Mouse (Mus musculus): ENCODE measurements around the gene Pkd1l2. TPM values are rescaled to one million over a fixed set of nuclear protein-coding genes. Genes with fewer than 3 reads are reported as not detected.

Gene Pkd1l2
- total RNA-seq (2021) = under 1 TPM; 0.11 to 0.14 TPM
- long read RNA-seq, experiment 1 = 0 reads
- long read RNA-seq, experiment 2 = 0 reads

DNA sequence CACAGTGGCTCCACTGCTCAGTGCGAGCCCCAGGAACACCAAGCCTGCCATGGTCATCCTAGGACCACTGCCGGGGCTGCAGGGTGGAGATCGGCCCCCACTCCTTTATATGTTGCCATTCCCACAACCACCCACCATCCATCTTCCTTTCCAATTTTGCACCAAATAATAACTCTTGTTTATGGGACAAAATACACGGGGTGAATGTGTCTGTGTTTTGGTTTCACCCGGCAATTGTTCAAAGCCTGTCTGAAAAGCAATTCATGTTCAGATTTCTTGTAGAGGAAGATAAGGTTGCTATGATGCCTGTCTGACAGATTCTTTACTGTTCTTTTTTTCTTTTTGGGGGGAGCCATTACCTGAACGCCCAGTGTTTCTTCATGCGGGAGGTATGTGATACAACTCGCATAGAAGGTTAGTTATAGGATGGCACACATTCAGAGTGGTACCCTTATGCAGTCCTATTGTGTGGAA is at the start of gene Pkd1l2:
TSS of gene Pkd1l2 (minus strand) at position 51 of the 474 bp plus-strand sequence.
- no peak for DNase-seq

DNA sequence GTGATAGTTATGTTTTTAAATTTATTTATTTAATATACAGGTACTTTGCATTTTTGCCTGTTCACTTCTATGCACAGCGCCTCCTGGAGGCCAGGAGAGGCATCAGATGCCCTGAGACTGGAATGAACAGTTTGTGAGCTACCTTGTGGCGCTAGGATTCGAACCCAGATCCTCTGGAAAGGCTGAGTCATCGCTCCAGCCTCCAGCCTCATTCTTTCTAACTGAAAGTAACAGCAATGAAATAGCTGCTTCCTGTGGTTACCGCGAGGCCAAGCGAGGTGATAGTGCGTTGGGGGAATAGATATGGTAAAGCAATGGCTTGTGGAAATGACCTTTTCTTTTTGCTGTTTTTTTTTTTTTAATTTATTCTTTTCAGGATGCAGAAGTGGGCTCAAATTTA is 44.8 kb upstream of the Pkd1l2 start:
- no peak for DNase-seq

- DNase-seq = no peak
Measured at GRCm38 (mm10) chr8:117126411-117126810, 44.2 kb upstream of the Pkd1l2 start.

GRCm38 (mm10) chr8:117125854-117126253 is 43.6 kb upstream of the Pkd1l2 start:
- no peak for DNase-seq

DNA sequence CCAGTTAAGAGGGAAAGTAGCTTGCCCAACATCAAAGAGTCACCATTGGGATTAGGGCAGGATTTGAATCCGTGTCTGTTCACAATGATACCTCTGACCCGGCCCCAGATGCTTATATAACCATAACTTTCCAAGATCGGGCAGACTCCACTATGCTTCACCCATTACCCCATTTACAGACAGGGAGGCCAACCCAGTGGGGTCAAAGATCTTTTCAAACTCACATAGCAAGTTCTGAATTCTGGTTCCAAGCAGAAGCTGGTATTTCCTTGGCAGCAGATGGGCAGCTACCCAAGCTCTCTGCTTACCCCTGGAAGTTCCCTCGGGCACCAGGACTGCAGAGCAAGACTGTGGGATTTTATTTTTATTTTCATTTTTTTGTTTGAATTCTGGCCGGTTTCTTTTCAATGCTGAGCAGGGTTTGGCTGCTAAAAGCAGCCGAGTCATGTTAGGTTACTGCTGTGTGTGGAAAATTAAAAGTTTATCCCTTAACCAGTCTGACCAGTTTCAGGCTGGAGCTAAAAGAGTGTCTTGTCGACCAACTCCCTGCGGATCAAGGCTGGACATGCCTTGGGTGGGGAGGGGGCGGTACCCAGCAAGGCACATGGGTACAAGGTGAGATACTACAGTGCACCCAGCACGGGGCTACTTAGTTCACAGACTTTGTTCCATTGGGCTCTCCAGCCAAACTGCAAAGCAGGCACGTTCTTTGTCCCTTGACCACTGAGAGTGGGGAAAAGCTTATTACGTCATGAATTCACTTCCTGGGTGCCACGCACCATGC is 41.8 kb upstream of the Pkd1l2 start:
- no peak for DNase-seq

DNA sequence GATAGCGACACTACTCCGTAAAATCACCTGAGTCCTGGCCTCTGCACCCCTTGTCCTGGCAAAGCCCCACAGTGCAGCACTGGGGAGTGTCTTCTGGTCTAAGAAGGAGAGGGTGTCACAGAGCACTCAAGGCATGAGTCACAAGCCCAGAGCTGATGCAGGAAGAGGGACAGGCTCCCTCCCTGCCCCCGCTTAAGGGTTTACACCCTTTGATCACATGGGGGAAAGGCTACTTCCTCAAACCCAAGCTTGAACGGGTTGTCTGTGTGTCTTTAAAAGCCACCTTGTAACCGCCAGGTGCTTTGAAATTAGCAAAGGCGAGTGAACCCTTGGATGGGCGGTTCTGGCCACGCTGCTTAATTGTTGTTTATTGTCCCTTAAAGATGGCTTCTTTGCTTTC is 39.0 kb upstream of the Pkd1l2 start:
- no peak for DNase-seq

DNA sequence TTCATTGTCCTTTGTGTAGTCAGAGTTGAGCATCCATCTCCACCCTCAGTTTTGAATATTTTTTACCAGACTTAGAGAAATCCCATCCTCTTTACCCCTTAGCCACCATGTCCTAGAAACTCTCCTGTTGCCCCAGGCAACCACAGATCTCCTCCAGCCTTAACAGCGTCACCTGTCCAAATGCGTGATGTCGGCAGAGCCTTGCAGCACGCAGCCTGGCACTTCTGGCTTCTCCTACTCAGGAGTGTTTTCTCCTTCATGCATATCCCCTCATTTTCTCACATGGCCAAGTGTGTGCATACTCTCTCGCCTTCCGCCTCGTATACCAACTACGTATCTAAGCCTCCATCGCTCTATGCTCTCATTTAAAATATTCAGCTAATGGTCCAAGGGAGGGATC is 36.2 kb upstream of the Pkd1l2 start:
- DNase-seq = no peak

GRCm38 (mm10) chr8:117116534-117116933 is 34.3 kb upstream of the Pkd1l2 start:
- DNase-seq = no peak

DNA sequence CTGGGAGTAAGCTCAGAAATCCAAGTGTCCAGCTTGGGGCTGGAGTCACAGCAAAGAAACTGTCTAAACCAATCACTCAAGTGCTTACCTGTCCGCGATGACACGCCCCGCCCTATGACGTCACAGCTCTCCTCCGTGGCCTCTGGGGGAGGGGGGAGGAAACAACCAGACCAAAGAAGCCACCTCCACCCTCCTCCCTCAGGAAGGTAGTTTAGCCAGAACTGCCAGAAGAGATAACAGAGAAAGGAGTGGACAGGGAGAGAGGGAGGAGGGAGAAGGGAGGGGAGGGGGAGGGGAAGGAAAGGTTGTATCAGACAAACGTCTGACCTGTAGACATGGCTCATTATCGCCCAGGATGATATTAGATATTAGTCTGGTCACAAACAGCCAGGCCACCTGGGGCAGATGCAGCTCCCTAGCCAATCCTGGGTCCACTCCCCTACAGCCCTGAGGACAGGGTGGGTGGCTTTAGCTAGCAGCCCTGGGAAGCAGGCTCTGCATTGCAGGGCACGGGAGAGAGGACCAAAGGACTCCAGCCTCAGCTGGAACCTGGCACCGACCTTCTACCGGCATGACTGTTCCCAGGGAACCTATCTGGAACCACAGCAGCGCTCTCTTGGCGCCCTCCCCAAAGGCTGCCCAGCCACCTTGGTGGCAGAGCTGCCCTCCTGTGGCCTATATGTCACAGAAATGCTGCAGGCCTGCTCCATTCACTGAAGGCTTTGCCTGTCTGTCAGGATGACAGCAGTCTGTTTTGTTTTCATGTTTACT is 33.6 kb upstream of the Pkd1l2 start:
- DNase-seq = no peak

- no peak for DNase-seq
Measured at GRCm38 (mm10) chr8:117115094-117115493, 32.8 kb upstream of the Pkd1l2 start.

- no peak for DNase-seq
Measured at GRCm38 (mm10) chr8:117112261-117112660, 30.0 kb upstream of the Pkd1l2 start.

DNA sequence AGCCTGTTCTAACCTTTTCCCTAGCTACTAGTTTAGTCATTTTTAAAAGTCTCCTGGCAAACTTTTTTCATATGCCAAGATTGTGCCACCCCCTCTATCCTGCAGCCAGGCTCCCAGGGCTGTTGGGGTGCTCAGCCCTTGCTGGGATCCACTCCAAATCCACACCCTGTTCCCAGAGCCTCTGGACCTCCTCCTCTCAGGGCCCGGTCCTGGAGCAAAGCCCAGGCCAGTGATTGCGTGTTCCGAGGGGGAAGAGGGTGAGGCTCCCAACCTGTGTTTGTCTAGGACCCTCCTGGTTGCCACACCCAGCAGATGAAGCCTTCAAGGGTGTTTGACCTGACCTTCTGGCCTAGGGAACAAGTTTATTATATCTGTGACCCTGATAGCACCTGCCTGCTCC is 29.4 kb upstream of the Pkd1l2 start:
- DNase-seq = no peak

- peak; percentile 71 for DNase-seq
Measured at GRCm38 (mm10) chr8:117109801-117110390, 27.6 kb upstream of the Pkd1l2 start.

DNA sequence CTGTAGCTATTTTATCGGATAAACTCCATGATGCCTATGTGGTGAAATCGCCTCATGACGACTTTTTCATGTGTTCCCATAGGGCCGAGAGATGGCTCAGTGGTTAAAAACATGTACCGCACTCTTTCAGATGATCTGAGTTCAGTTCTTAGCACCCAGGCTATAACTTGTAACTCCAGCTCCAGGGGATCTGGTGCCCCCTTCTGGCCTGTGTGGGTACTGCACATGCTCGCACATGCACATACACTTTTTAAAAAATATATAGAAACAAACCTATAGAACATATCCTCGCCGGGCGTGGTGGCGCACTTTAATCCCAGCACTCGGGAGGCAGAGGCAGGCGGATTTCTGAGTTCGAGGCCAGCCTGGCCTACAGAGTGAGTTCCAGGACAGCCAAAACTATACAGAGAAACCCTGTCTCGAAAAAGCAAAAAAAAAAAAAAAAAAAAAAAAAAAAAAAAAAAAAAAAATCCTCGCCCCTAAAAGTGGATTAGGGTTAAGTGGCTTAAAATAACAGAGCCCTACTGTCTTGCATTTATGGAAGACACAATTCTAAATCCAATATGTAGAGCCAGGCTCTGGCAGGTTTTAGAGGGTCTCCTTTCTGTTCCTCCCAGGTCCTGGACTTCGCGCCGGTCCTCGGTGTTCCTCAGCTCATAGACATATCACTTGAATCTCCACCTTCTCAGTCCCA is 26.9 kb upstream of the Pkd1l2 start:
- no peak for DNase-seq

- peak; percentile 58 for DNase-seq
Measured at GRCm38 (mm10) chr8:117107533-117107932, 25.3 kb upstream of the Pkd1l2 start.

GRCm38 (mm10) chr8:117097564-117098191 is 15.4 kb upstream of the Pkd1l2 start:
- DNase-seq = no peak

- DNase-seq = no peak
Measured at GRCm38 (mm10) chr8:117097051-117097563, 14.9 kb upstream of the Pkd1l2 start.

DNA sequence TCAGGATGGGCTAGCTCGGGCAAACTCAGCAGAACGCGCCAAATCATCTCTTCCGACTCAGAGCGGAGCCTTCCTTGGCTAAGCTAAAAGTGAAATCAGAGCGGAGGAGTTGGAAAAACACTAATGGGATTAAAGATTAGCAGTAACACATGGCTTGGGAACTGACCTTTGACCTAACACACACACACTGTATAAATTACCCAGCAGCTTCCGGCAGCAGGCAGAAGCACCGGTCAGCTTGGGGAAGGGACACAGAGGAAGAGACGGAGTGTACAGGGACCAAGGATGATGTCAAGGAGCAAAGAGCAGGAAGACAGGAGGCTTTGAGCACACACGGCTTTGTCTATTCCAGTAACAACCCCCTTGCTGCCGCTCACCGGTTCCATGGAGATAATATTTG is 13.4 kb upstream of the Pkd1l2 start, which contains the start of gene Bco1:
TSS of gene Bco1 (plus strand) at position 208 of the 400 bp plus-strand sequence.
- no peak for DNase-seq

- DNase-seq = peak; percentile 16
Measured at GRCm38 (mm10) chr8:117094053-117094452, 11.8 kb upstream of the Pkd1l2 start.

- DNase-seq = no peak
Measured at GRCm38 (mm10) chr8:117089802-117090201, 7.6 kb upstream of the Pkd1l2 start.

GRCm38 (mm10) chr8:117087036-117087435 is 4.8 kb upstream of the Pkd1l2 start:
- no peak for DNase-seq

All from gastrocnemius, postnatal 10 days (tissue).